Mouse (Mus musculus) heart, postnatal 0 days (tissue): Measurements from ENCODE around the gene Uaca.

ENCODE experiments used
- CTCF ChIP-seq: IDR thresholded peaks from 2 replicates; pipeline ENCODE4 v1.5.1; 2016; ENCODE audit warnings: antibody characterized with exemption, control low read depth, low read depth
- EP300 ChIP-seq: IDR thresholded peaks from 2 replicates; pipeline ENCODE4 v1.6.1; 2016; ENCODE audit warnings: antibody characterized with exemption, low read depth

GRCm38 (mm10) chr9:60893511-60893910, 99.2 kb downstream of the Uaca start:
- TF ChIP-seq EP300 (no peak), CTCF (no peak)
